Mouse (Mus musculus) adipocyte (in vitro differentiated cells): ENCODE measurements around the gene Ssbp4.

Source experiments
- DNase-seq: peaks from one replicate; pipeline ENCODE4 v3.0.0-alpha.2; 2016; ENCODE audit warnings: low spot score

Ssbp4 gene

GRCm38 (mm10) chr8:70630532-70631381 lies 22.1 kb upstream of the Ssbp4 start:
- DNase-seq, result peak; percentile 58

- DNase-seq, result peak; percentile 83
Measured at GRCm38 (mm10) chr8:70629574-70630531, 21.2 kb upstream of the Ssbp4 start.

- no peak for DNase-seq
Measured at GRCm38 (mm10) chr8:70628986-70629490, 20.4 kb upstream of the Ssbp4 start.

- peak; percentile 68 for DNase-seq
Measured at GRCm38 (mm10) chr8:70627041-70627440, 18.4 kb upstream of the Ssbp4 start.

- DNase-seq, result no peak
Measured at GRCm38 (mm10) chr8:70625104-70625503, 16.4 kb upstream of the Ssbp4 start.

GRCm38 (mm10) chr8:70622220-70622619 lies 13.5 kb upstream of the Ssbp4 start:
- DNase-seq, result no peak

- no peak for DNase-seq
Measured at GRCm38 (mm10) chr8:70618888-70619334, 10.2 kb upstream of the Ssbp4 start.

GRCm38 (mm10) chr8:70617985-70618384 lies 9.3 kb upstream of the Ssbp4 start:
- no peak for DNase-seq

GRCm38 (mm10) chr8:70616645-70617044 lies 8.0 kb upstream of the Ssbp4 start:
- DNase-seq, result no peak

- no peak for DNase-seq
Measured at GRCm38 (mm10) chr8:70615894-70616293, 7.2 kb upstream of the Ssbp4 start, which contains the start of gene Lrrc25. Lrrc25 (plus strand) TSS chr8:70616155.

GRCm38 (mm10) chr8:70615281-70615680 lies 6.6 kb upstream of the Ssbp4 start:
- no peak for DNase-seq

GRCm38 (mm10) chr8:70614469-70614868 lies 5.8 kb upstream of the Ssbp4 start:
- DNase-seq, result no peak

GRCm38 (mm10) chr8:70613763-70614162 lies 5.1 kb upstream of the Ssbp4 start:
- no peak for DNase-seq

- peak; percentile 91 for DNase-seq
Measured at GRCm38 (mm10) chr8:70611849-70612248, 3.2 kb upstream of the Ssbp4 start.

GRCm38 (mm10) chr8:70610796-70611771 lies 2.4 kb upstream of the Ssbp4 start:
- DNase-seq, result peak; percentile 83

GRCm38 (mm10) chr8:70609849-70610795 lies 1.4 kb upstream of the Ssbp4 start:
- DNase-seq, result peak; percentile 90

GRCm38 (mm10) chr8:70609368-70609848 lies 736 bp upstream of the Ssbp4 start:
- peak; percentile 77 for DNase-seq

- peak; percentile 54 for DNase-seq
Measured at GRCm38 (mm10) chr8:70607898-70608748, 549 bp downstream of the Ssbp4 start.

GRCm38 (mm10) chr8:70607603-70607897 lies 1.1 kb downstream of the Ssbp4 start:
- DNase-seq, result no peak
